Mouse (Mus musculus) erythroblast, embryonic 14.5 days (primary cell): Measurements from ENCODE around the gene Hand1. TPM values are rescaled to one million over a fixed set of nuclear protein-coding genes. Genes with fewer than 3 reads are reported as not detected.
"Not testable (repeated sequence)": the region's sequence is repeated elsewhere in the genome, so short reads cannot be mapped to it uniquely, and the experiment has no call there.

ENCODE experiments used
- H3K27me3 ChIP-seq: 2 replicates; pipeline ENCODE4 v1.6.1; 2012; ENCODE audit warnings: inconsistent platforms; ENCODE audit not compliant: control insufficient read depth
- H3K36me3 ChIP-seq: 2 replicates; pipeline ENCODE4 v1.6.1; 2012; ENCODE audit warnings: mild to moderate bottlenecking, inconsistent platforms; ENCODE audit not compliant: control insufficient read depth
- H3K4me1 ChIP-seq: 2 replicates; pipeline ENCODE4 v1.6.1; 2012; ENCODE audit warnings: inconsistent platforms; ENCODE audit not compliant: control insufficient read depth
- H3K4me3 ChIP-seq: replicated peaks from 2 replicates; pipeline ENCODE3; 2012; ENCODE audit warnings: moderate library complexity, mild to moderate bottlenecking, inconsistent platforms
- H3K9me3 ChIP-seq: 2 replicates; pipeline ENCODE4 v1.6.1; 2012; ENCODE audit warnings: low read length, inconsistent platforms, mixed read lengths; ENCODE audit not compliant: control insufficient read depth
- GATA1 ChIP-seq: IDR thresholded peaks from 2 replicates; pipeline ENCODE4 v1.6.1; 2012; ENCODE audit warnings: low read length, inconsistent platforms, mixed read lengths
- TAL1 ChIP-seq: IDR thresholded peaks from 3 replicates; pipeline ENCODE4 v1.6.1; 2012; ENCODE audit warnings: low read length, inconsistent platforms, mixed read lengths
- polyA plus RNA-seq: library from polyadenylated mRNA; stranded (reverse); fragments of >175 nt; gene quantifications from 2 replicates; pipeline ENCODE4 v1.2.3, GENCODE M21; 2012

Hand1 gene
- polyA plus RNA-seq, 1 experiment = not detected

- Histone ChIP-seq H3K4me1 (0 out of 2 replicates have a peak, but pooled peaks cover 1% of the 10 kb centered on the region), H3K4me3 (no peak overlapping the region), H3K27me3 (peaks cover 96% of the 10 kb centered on the region), H3K9me3 (peaks cover 10% of the 10 kb centered on the region; the same call in 1 of the 2 replicates), H3K36me3 (no peaks in the 10 kb centered on the region)
- no peak for TF ChIP-seq GATA1
- no peak for TF ChIP-seq TAL1
Observed at GRCm38 (mm10) chr11:57828955-57829870, 3.4 kb downstream of the Hand1 start.

DNA sequence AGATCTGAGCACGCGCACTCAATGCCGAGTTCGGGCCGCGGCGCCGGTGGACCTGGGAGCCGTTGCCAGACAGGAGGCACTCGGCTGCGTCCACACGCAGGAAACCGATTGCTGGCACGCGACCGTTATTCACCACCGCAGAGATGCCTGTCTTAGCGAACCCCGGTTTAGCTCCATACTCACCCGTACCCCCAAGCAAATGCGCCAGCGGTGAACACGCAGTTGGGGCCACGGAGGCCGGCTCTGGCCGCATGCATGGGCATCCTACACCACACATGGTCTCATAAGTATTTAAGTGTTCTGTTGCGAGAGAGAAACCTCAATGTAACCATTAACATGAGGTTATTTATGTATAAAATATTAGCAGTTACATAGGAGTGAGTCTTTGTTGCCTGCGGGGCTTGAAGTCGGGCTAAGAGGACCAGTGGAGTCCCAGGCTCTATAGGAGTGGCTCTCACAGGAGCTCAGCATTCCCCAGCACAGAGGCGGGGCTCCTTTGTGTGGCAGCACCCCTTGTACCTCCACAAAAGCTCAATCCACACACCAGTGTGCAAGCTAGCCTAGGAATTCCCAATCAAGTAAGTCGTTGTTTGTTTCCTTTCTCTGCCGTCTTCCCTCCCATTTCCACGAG lies 4.6 kb downstream of the Hand1 start:
- H3K36me3 ChIP-seq = no peaks in the 10 kb centered on the region
- H3K4me1 ChIP-seq = peaks cover 1% of the 10 kb centered on the region; the same call in 1 of the 2 replicates
- peaks cover 84% of the 10 kb centered on the region for H3K27me3 ChIP-seq
- TF ChIP-seq GATA1 = no peak
- TF ChIP-seq TAL1 = no peak
- peaks cover 10% of the 10 kb centered on the region; the same call in 1 of the 2 replicates for H3K9me3 ChIP-seq
- no peak overlapping the region for H3K4me3 ChIP-seq

DNA sequence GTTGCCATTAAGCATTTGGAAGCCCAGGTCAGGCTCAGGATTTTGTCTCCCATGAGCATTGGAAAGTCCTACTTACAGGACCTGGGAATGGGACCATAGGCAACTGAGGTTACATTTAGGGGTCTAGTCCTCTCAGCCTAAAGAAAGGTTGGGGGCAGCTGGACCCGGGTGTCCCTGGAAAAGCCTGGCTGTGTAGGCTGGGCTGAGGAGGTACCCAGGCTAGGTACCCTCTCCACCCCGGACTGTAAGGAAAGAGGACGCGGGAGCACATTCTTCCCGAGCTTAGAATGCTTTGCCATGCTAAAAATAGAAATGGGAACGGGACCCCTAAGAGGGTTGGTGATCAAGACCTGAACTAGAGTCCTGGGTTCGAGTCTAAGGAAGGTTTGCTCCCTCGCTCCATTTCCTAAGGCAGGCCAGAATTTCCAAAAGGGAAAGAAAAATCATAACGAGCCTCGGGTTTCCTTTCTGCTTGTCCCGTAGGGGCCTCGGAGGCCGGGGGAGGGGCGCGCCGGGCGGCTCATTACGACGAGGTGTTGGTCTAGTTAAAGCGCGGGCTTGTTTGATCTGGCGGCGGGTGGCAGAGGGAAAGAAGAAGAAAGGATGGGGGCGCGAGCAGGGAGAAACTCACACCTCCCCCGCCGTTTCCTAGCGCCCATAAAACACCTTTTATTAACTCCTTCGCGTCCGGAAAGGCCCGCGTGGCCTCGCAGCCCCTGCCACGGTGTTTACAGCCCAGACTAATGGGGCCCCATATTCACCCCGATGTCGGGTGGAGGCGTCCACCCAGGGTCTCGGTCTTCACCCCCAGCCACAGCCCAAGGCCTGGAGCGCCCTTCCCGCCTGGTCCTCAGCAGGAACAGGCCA lies 5.3 kb downstream of the Hand1 start:
- Histone ChIP-seq H3K36me3 (no peaks in the 10 kb centered on the region), H3K9me3 (peaks cover 10% of the 10 kb centered on the region; the same call in 1 of the 2 replicates), H3K4me3 (no peak overlapping the region), H3K27me3 (peaks cover 77% of the 10 kb centered on the region), H3K4me1 (peaks cover 1% of the 10 kb centered on the region; the same call in 1 of the 2 replicates)
- TF ChIP-seq GATA1 (no peak), TAL1 (no peak)

GRCm38 (mm10) chr11:57825234-57825633 lies 7.4 kb downstream of the Hand1 start:
- H3K4me3 ChIP-seq, H3K4me1 ChIP-seq, H3K36me3 ChIP-seq, H3K9me3 ChIP-seq: not testable (repeated sequence)
- peaks cover 56% of the 10 kb centered on the region for H3K27me3 ChIP-seq

DNA sequence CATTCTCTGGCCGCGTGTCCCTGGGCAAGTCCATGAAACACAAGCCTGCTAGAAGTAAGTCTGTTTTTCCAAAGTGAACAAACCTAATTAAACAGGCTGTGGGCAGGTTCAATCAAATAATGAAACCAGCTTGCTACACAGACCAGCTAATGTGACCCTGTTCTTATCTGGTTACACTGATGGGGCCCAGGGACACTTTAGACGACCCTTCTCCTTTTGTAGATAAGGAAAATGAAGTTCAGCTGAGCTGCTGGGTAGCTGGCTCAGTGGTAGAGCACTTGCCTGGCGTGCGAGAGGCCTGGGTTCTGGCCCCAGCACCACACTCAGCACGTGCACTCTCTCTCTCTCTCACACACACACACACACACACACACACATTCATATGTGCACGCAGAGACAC lies 8.9 kb downstream of the Hand1 start:
- H3K27me3 ChIP-seq = peaks cover 42% of the 10 kb centered on the region
- no peaks in the 10 kb centered on the region for H3K36me3 ChIP-seq
- TF ChIP-seq TAL1 (no peak), GATA1 (no peak)

DNA sequence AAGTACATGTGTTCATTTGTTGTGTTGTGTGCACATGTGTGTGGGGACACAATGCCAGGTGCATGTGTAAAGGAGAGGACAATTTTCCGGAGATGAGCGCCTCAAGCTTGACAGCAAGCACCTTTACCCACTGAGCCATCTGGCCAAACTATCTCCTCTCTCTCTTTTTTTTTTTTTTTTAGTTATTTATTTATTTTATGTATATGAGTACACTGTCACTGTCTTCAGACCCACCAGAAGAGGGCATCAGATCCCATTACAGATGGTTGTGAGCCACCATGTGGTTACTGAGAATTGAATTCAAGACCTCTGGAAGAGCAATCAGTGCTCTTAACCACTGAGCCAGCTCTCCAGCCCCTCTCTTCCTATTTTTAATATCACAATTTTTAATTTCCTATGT lies 9.5 kb downstream of the Hand1 start:
- not testable (repeated sequence) for H3K9me3 ChIP-seq, H3K4me1 ChIP-seq, H3K36me3 ChIP-seq, H3K4me3 ChIP-seq
- peaks cover 37% of the 10 kb centered on the region for H3K27me3 ChIP-seq

More for the DNA sequence above, 8.9 kb downstream of the Hand1 start:
- Histone ChIP-seq H3K4me3 (no peak overlapping the region), H3K9me3 (peaks cover 5% of the 10 kb centered on the region; the same call in 1 of the 2 replicates), H3K4me1 (peaks cover 1% of the 10 kb centered on the region; the same call in 1 of the 2 replicates)

- TF ChIP-seq TAL1 = no peak
- no peak for TF ChIP-seq GATA1
- no peaks in the 10 kb centered on the region for H3K9me3 ChIP-seq
- H3K27me3 ChIP-seq = peaks cover 7% of the 10 kb centered on the region
- no peaks in the 10 kb centered on the region for H3K36me3 ChIP-seq
- H3K4me3 ChIP-seq = no peak overlapping the region
- no peaks in the 10 kb centered on the region; the same call in 1 of the 2 replicates for H3K4me1 ChIP-seq
Observed at GRCm38 (mm10) chr11:57819999-57820581, 12.5 kb downstream of the Hand1 start.

- peaks cover 7% of the 10 kb centered on the region for H3K4me1 ChIP-seq
- peaks cover under 1% of the 10 kb centered on the region; the same call in 1 of the 2 replicates for H3K36me3 ChIP-seq
- H3K27me3 ChIP-seq = peaks cover 2% of the 10 kb centered on the region; the same call in 1 of the 2 replicates
- H3K9me3 ChIP-seq = no peaks in the 10 kb centered on the region
- TF ChIP-seq GATA1 (no peak), TAL1 (no peak)
- no peak overlapping the region for H3K4me3 ChIP-seq
Observed at GRCm38 (mm10) chr11:57818189-57818588, 14.4 kb downstream of the Hand1 start.
